Mouse (Mus musculus) heart, postnatal 4 days (tissue): Measurements from ENCODE around the gene Apbb2. TPM values are rescaled to one million over a fixed set of nuclear protein-coding genes. Genes with fewer than 3 reads are reported as not detected.

Experiments
- DNase-seq: peaks from one replicate; pipeline ENCODE4 v3.0.0; 2021
- total RNA-seq, 2 experiments: library from RNA; stranded (reverse); gene quantifications; 2 replicates each; pipeline ENCODE4 v1.2.3; 2021

The Apbb2 gene
- total RNA-seq, 2 experiments from 2014 or later, result 60.9 to 66.7 TPM

GRCm38 (mm10) chr5:66545573-66546141 is 72.9 kb downstream of the Apbb2 start:
- no peak for DNase-seq

- DNase-seq, result no peak
Observed at GRCm38 (mm10) chr5:66543761-66544160, 74.8 kb downstream of the Apbb2 start.

- DNase-seq, result no peak
Observed at GRCm38 (mm10) chr5:66543344-66543743, 75.2 kb downstream of the Apbb2 start.

- DNase-seq, result no peak
Observed at GRCm38 (mm10) chr5:66542521-66542920, 76.1 kb downstream of the Apbb2 start.

GRCm38 (mm10) chr5:66541385-66541784 is 77.2 kb downstream of the Apbb2 start:
- DNase-seq, result no peak

GRCm38 (mm10) chr5:66540246-66540645 is 78.3 kb downstream of the Apbb2 start:
- DNase-seq, result no peak

GRCm38 (mm10) chr5:66537811-66538210 is 80.8 kb downstream of the Apbb2 start:
- DNase-seq, result no peak

GRCm38 (mm10) chr5:66536696-66537358 is 81.8 kb downstream of the Apbb2 start:
- DNase-seq, result no peak

GRCm38 (mm10) chr5:66535566-66536236 is 82.9 kb downstream of the Apbb2 start:
- no peak for DNase-seq

GRCm38 (mm10) chr5:66533711-66534425 is 84.7 kb downstream of the Apbb2 start:
- DNase-seq, result no peak

- no peak for DNase-seq
Observed at GRCm38 (mm10) chr5:66532827-66533226, 85.8 kb downstream of the Apbb2 start.

GRCm38 (mm10) chr5:66530361-66530760 is 88.2 kb downstream of the Apbb2 start:
- DNase-seq, result no peak

GRCm38 (mm10) chr5:66529631-66530030 is 89.0 kb downstream of the Apbb2 start:
- no peak for DNase-seq

- no peak for DNase-seq
Observed at GRCm38 (mm10) chr5:66528567-66528966, 90.0 kb downstream of the Apbb2 start.

GRCm38 (mm10) chr5:66527090-66527489 is 91.5 kb downstream of the Apbb2 start:
- peak; percentile 40 for DNase-seq

GRCm38 (mm10) chr5:66525002-66525401 is 93.6 kb downstream of the Apbb2 start:
- DNase-seq, result no peak

- no peak for DNase-seq
Observed at GRCm38 (mm10) chr5:66523681-66524503, 94.7 kb downstream of the Apbb2 start.

GRCm38 (mm10) chr5:66521250-66521649 is 97.3 kb downstream of the Apbb2 start:
- no peak for DNase-seq

GRCm38 (mm10) chr5:66519511-66519910 is 99.1 kb downstream of the Apbb2 start:
- no peak for DNase-seq

- DNase-seq, result no peak
Observed at GRCm38 (mm10) chr5:66518411-66519006, 100.1 kb downstream of the Apbb2 start.

GRCm38 (mm10) chr5:66517503-66517902 is 101.1 kb downstream of the Apbb2 start:
- no peak for DNase-seq

- DNase-seq, result no peak
Observed at GRCm38 (mm10) chr5:66516311-66516710, 102.3 kb downstream of the Apbb2 start.
